Mouse (Mus musculus) G1E (cell line): ENCODE data around the gene Filip1l. TPM values are rescaled to one million over a fixed set of nuclear protein-coding genes. Genes with fewer than 3 reads are reported as not detected.

Source experiments
- ATAC-seq: 2 replicates; pipeline ENCODE4 v1.8.0; 2016; ENCODE audit warnings: mild to moderate bottlenecking; ENCODE audit not compliant: insufficient number of reproducible peaks, poor library complexity, low FRiP score, severe bottlenecking; ENCODE audit errors: extremely low read depth
- DNase-seq: peaks from one replicate; pipeline ENCODE4 v3.0.0; 2012; ENCODE audit warnings: low spot score
- H3K27me3 ChIP-seq: 2 replicates; pipeline ENCODE4 v1.6.1; 2012; ENCODE audit warnings: mild to moderate bottlenecking, low read length, inconsistent platforms; ENCODE audit not compliant: insufficient read depth
- H3K36me3 ChIP-seq: replicated peaks from 2 replicates; pipeline ENCODE3; 2012; ENCODE audit warnings: mild to moderate bottlenecking, inconsistent platforms
- H3K4me1 ChIP-seq: 2 replicates; pipeline ENCODE4 v1.6.1; 2012; ENCODE audit warnings: low read depth, low read length, inconsistent platforms, mixed read lengths; ENCODE audit not compliant: insufficient read depth
- H3K4me3 ChIP-seq: 2 replicates; pipeline ENCODE4 v1.5.1; 2012; ENCODE audit warnings: low read depth, mild to moderate bottlenecking, inconsistent platforms, low read length, moderate library complexity, mixed read lengths
- H3K9me3 ChIP-seq: replicated peaks from 2 replicates; pipeline ENCODE4 v1.6.1; 2012; ENCODE audit warnings: inconsistent platforms
- CTCF ChIP-seq: IDR thresholded peaks from 2 replicates; pipeline ENCODE4 v1.5.1; 2012; ENCODE audit warnings: low read depth, low read length, inconsistent platforms, mixed read lengths
- GATA1 ChIP-seq: IDR thresholded peaks from 2 replicates; pipeline ENCODE4 v1.6.1; 2012; ENCODE audit warnings: borderline replicate concordance, low read length, inconsistent platforms, mixed read lengths
- GATA2 ChIP-seq: IDR thresholded peaks from 2 replicates; pipeline ENCODE4 v1.6.1; 2012; ENCODE audit warnings: low read depth, low read length, inconsistent platforms, borderline replicate concordance
- POLR2AphosphoS5 ChIP-seq: IDR thresholded peaks from 2 replicates; pipeline ENCODE4 v1.6.1; 2012; ENCODE audit warnings: low read depth, low read length, inconsistent platforms; ENCODE audit not compliant: insufficient replicate concordance
- TAL1 ChIP-seq: conservative IDR thresholded peaks from 2 replicates; pipeline ENCODE4 v1.6.1; 2012; ENCODE audit warnings: low read depth, low read length, inconsistent platforms, mixed read lengths
- polyA plus RNA-seq: library from polyadenylated mRNA; stranded (reverse); fragments of >175 nt; gene quantifications from 2 replicates; pipeline ENCODE4 v1.2.3, GENCODE M21; 2012
- total RNA-seq, 2 experiments: library from RNA; stranded (forward) in 1 of 2; stranded (reverse) in 1 of 2; fragments of 200-1000 nt in 1 of 2; fragments of >200 nt in 1 of 2; fragmentation: Nextera tagmentation in 1 of 2; gene quantifications; 2 replicates each; pipeline ENCODE4 v1.2.3; 2014 to 2017

Gene Filip1l
- total and polyA plus RNA-seq, 3 experiments: 0.01 to 0.22 TPM; not detected in 1

DNA sequence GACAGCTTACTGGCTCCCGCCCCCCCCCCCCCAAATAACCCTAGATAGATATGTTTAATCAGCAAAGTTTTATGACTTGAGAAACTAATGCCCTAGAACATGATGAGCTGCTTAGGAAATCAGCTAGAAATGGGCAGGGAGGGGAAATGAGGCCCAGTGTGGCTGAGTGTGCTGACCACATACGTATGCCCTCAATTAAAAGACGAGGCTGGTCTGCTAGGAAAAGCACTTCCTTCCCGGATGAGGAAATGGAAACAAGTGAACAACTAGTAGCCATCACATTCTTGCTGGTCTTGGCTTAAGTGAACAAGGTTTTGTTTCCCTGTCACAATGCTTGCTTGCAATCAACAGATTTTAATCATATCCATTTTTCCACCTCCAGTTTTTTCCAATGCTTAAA lies 177.7 kb downstream of the Filip1l start:
- ATAC-seq (no peak), DNase-seq (no peak)
- Histone ChIP-seq H3K9me3 (no peaks in the 10 kb centered on the region), H3K4me3 (no peak overlapping the region), H3K27me3 (no peaks in the 10 kb centered on the region), H3K4me1 (no peaks in the 10 kb centered on the region), H3K36me3 (peaks cover 2% of the 10 kb centered on the region)
- no peak for TF ChIP-seq CTCF
- no peak for TF ChIP-seq POLR2AphosphoS5
- no peak for TF ChIP-seq GATA2
- TF ChIP-seq GATA1: no peak
- TF ChIP-seq TAL1: no peak

- ATAC-seq: no peak
- Histone ChIP-seq H3K27me3 (no peaks in the 10 kb centered on the region), H3K36me3 (peaks cover 2% of the 10 kb centered on the region), H3K4me3 (no peak overlapping the region), H3K9me3 (no peaks in the 10 kb centered on the region), H3K4me1 (no peaks in the 10 kb centered on the region)
- no peak for DNase-seq
- no peak for TF ChIP-seq GATA1
- TF ChIP-seq POLR2AphosphoS5: no peak
- no peak for TF ChIP-seq TAL1
- TF ChIP-seq GATA2: no peak
- TF ChIP-seq CTCF: no peak
Measured at GRCm38 (mm10) chr16:57532081-57532493, 179.2 kb downstream of the Filip1l start.

GRCm38 (mm10) chr16:57534365-57534764 lies 181.5 kb downstream of the Filip1l start:
- Histone ChIP-seq H3K9me3 (no peaks in the 10 kb centered on the region), H3K4me3 (no peak overlapping the region), H3K36me3 (peaks cover 2% of the 10 kb centered on the region), H3K4me1 (no peaks in the 10 kb centered on the region), H3K27me3 (no peaks in the 10 kb centered on the region)
- no peak for DNase-seq
- ATAC-seq: no peak
- TF ChIP-seq POLR2AphosphoS5: no peak

DNA sequence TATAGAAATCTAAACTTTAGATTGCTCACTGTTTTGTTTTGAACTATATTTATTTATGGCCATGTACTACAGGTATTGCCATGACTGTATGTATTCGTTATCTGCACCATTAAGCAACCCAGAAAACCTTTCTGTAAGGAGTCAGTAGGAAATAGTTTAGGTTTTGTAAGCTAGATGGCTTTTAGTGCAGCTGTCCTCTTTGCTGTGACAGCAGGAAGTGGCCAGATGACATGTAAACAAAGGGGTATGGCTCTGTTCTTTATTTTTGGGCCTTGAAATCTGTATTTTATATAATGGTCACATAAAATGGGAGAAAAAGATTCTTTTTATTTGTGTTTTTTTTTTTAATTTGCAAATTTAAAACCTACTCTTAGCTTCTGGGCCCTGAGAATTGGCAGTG lies 181.9 kb downstream of the Filip1l start:
- no peak for ATAC-seq
- Histone ChIP-seq H3K9me3 (no peaks in the 10 kb centered on the region), H3K4me3 (no peak overlapping the region), H3K4me1 (peaks cover 1% of the 10 kb centered on the region; the same call in 1 of the 2 replicates), H3K36me3 (peaks cover 2% of the 10 kb centered on the region), H3K27me3 (no peaks in the 10 kb centered on the region)
- DNase-seq: no peak
- TF ChIP-seq GATA1 (no peak), GATA2 (no peak), POLR2AphosphoS5 (no peak), CTCF (no peak), TAL1 (no peak)

- TF ChIP-seq CTCF (no peak), POLR2AphosphoS5 (no peak)
- no peak for ATAC-seq
Measured at GRCm38 (mm10) chr16:57536511-57536910, 183.6 kb downstream of the Filip1l start.

GRCm38 (mm10) chr16:57543243-57543642 lies 190.3 kb downstream of the Filip1l start:
- DNase-seq: no peak

More at GRCm38 (mm10) chr16:57536511-57536910, 183.6 kb downstream of the Filip1l start:
- peaks cover 4% of the 10 kb centered on the region; the same call in 1 of the 2 replicates for H3K4me1 ChIP-seq
- no peak overlapping the region for H3K4me3 ChIP-seq
- no peak for DNase-seq
- H3K27me3 ChIP-seq: no peaks in the 10 kb centered on the region
- H3K36me3 ChIP-seq: peaks cover 3% of the 10 kb centered on the region
- H3K9me3 ChIP-seq: no peaks in the 10 kb centered on the region

GRCm38 (mm10) chr16:57544441-57544840 lies 191.5 kb downstream of the Filip1l start:
- H3K27me3 ChIP-seq: no peaks in the 10 kb centered on the region
- peaks cover 21% of the 10 kb centered on the region for H3K36me3 ChIP-seq
- DNase-seq (no peak), ATAC-seq (no peak)
- peaks cover 6% of the 10 kb centered on the region; the same call in 1 of the 2 replicates for H3K4me1 ChIP-seq
- peaks cover 11% of the 10 kb centered on the region for H3K9me3 ChIP-seq
- no peak overlapping the region for H3K4me3 ChIP-seq
- TF ChIP-seq CTCF (no peak), GATA2 (no peak), POLR2AphosphoS5 (no peak), TAL1 (no peak), GATA1 (no peak)

More at GRCm38 (mm10) chr16:57543243-57543642, 190.3 kb downstream of the Filip1l start:
- H3K9me3 ChIP-seq: peaks cover 7% of the 10 kb centered on the region
- no peak overlapping the region for H3K4me3 ChIP-seq
- ATAC-seq: no peak
- H3K27me3 ChIP-seq: no peaks in the 10 kb centered on the region
- H3K4me1 ChIP-seq: peaks cover 6% of the 10 kb centered on the region; the same call in 1 of the 2 replicates
- no peak for TF ChIP-seq GATA2
- TF ChIP-seq GATA1: no peak
- no peak for TF ChIP-seq CTCF
- no peak for TF ChIP-seq TAL1
- no peak for TF ChIP-seq POLR2AphosphoS5
- H3K36me3 ChIP-seq: peaks cover 16% of the 10 kb centered on the region
